Mouse (Mus musculus) heart, embryonic 13.5 days (tissue): Measurements from ENCODE around the gene Ghdc. TPM values are rescaled to one million over a fixed set of nuclear protein-coding genes. Genes with fewer than 3 reads are reported as not detected.

Experiments used
- ATAC-seq: fragments of 200-750 bp; cut with Nextera tagmentation; 2 replicates; pipeline ENCODE4 v1.8.0; 2017; ENCODE audit warnings: moderate TSS enrichment; ENCODE audit not compliant: insufficient number of reproducible peaks, low FRiP score, low TSS enrichment; ENCODE audit errors: extremely low read depth
- H3K27ac ChIP-seq: fragments of 300-500 bp; sonication (generic); replicated peaks from 2 replicates; pipeline ENCODE4 v1.5.1; 2015; ENCODE audit warnings: moderate library complexity, mild to moderate bottlenecking, inconsistent platforms
- H3K27me3 ChIP-seq: fragments of 300-500 bp; sonication (generic); replicated peaks from 2 replicates; pipeline ENCODE4 v1.6.1; 2015; ENCODE audit warnings: mild to moderate bottlenecking, inconsistent platforms
- H3K36me3 ChIP-seq: fragments of 300-500 bp; sonication (generic); 2 replicates; pipeline ENCODE4 v1.6.1; 2015; ENCODE audit warnings: mild to moderate bottlenecking, inconsistent platforms
- H3K4me1 ChIP-seq: fragments of 300-500 bp; sonication (generic); 2 replicates; pipeline ENCODE4 v1.6.1; 2015; ENCODE audit warnings: inconsistent platforms
- H3K4me2 ChIP-seq: fragments of 300-500 bp; sonication (generic); 2 replicates; pipeline ENCODE4 v1.6.1; 2015; ENCODE audit warnings: inconsistent platforms, mild to moderate bottlenecking, moderate library complexity
- H3K4me3 ChIP-seq: fragments of 300-500 bp; sonication (generic); 2 replicates; pipeline ENCODE4 v1.5.1; 2015; ENCODE audit warnings: moderate library complexity, mild to moderate bottlenecking, inconsistent platforms
- H3K9ac ChIP-seq: fragments of 300-500 bp; sonication (generic); 2 replicates; pipeline ENCODE4 v1.6.1; 2015; ENCODE audit warnings: inconsistent platforms, mild to moderate bottlenecking, moderate library complexity
- H3K9me3 ChIP-seq: fragments of 300-500 bp; sonication (generic); 2 replicates; pipeline ENCODE4 v1.6.1; 2016; ENCODE audit warnings: inconsistent platforms
- WGBS: fragments of 180-500 bp; shearing (Covaris S2); methylation state at CpG from one replicate; pipeline ENCODE4 v1.1.7; 2015; ENCODE audit warnings: mixed read lengths; 5-methylcytosine and 5-hydroxymethylcytosine counted together
- polyA plus RNA-seq: library from polyadenylated mRNA; unstranded; fragments of >200 nt; fragmentation: Nextera tagmentation; extraction: Ambion mirVana; gene quantifications from 2 replicates; pipeline ENCODE4 v1.2.1, GENCODE M21; 2015

Ghdc gene
- polyA plus RNA-seq, result 6.0 and 7.2 TPM in 2 replicates

DNA sequence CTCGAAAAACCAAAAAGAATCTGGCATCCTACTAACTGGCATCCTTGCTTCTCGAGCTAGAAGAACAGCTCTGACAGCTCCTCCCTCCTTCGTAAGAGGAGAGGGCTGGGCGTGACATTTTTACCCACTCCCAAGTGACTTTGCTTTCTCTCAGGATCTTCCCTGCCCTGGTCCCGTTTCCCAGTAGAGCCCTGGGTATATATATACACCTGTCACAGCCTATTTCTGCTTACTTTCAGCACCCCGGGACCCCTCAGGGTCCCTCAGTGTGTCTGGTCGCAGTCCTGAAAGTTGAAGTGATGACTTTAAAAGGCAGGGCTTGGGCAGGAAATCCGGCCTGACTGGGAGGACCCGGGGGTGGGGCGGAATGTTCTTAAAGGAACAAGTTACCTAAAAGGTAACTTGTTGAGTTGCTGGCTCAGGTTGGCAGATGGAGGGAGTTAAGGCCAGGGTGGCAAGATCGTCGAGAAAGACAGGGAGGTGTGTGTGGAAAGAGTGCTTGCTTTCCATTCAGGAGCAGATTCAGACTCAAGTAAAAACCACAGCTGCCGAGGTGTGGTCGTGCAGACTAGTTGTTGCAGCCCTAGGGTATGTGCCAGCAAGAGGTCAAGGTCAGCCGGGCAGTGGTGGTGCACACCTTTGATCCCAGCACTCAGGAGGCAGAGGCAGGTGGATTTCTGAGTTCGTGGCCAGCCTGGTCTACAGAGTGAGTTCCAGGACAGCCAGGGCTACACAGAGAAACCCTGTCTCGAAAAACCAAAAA lies at the start of gene Ghdc:
Ghdc (minus strand) TSS at position 312 of the 763 bp plus-strand sequence.
- H3K4me3 ChIP-seq, result peak within 1 kb of the TSS; percentile 77
- H3K4me1 ChIP-seq, result peaks cover 7% of the 10 kb centered on the region
- peak within 1 kb of the TSS; percentile 76 for H3K4me2 ChIP-seq
- 0 out of 2 replicates have a peak, but pooled peaks have one; percentile 14 for ATAC-seq
- WGBS, result 14% methylated on average over 17 of the region's 17 CpGs
- H3K27ac ChIP-seq, result peak within 1 kb of the TSS; percentile 60
- no peaks in the 10 kb centered on the region for H3K9me3 ChIP-seq
- H3K36me3 ChIP-seq, result peaks cover 5% of the 10 kb centered on the region; the same call in 1 of the 2 replicates
- peak within 1 kb of the TSS; percentile 84 for H3K9ac ChIP-seq
- H3K27me3 ChIP-seq, result no peaks in the 10 kb centered on the region

DNA sequence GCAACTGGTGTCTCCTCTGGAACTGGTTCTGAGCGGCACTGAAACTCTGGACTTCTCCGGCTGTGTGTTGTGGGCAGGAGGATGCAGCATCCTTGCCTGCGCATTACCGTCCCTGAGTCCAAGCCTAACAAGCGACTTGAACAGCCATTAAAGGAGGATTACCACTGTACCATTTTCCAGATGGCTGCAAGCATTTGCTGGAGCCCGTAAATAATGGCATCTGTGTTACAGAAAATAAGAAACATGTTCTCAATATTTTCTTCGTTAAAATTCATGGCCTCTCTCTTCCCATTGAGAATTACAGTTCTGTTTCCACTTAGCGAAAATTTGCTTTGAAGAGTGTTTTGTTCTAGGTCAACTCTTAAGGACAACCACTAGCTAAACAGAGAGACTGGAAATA lies 49.3 kb upstream of the Ghdc start:
- no peak for ATAC-seq
- Histone ChIP-seq H3K4me3 (no peak overlapping the region), H3K9me3 (no peaks in the 10 kb centered on the region), H3K36me3 (no peaks in the 10 kb centered on the region), H3K4me1 (peaks cover 96% of the 10 kb centered on the region), H3K9ac (no peak overlapping the region), H3K27me3 (no peaks in the 10 kb centered on the region), H3K27ac (0 out of 2 replicates have a peak overlapping the region, but pooled peaks have one; percentile 5), H3K4me2 (no peak overlapping the region)
- WGBS, result 86% methylated on average over 8 of the region's 8 CpGs

DNA sequence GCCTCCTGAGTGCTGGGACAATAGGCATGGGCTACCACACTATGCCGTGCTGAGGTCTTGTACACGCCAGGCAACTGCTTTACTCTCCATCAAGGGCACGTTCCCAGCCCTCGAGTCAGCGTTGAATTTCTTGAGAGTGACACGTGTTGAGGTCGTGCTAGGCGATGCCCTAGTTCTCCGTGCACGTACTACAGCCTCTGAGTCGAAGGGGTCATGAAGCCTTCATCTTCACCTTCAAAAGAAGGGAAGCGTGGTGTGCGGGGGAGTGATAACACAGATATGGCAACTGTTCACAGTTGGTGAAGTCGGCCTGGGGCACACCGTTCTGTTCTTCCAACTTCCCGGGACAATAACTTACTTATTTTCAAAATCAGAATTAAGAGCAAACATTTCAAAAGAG lies 48.9 kb upstream of the Ghdc start:
- Histone ChIP-seq H3K4me3 (no peak overlapping the region), H3K4me2 (no peak overlapping the region), H3K27me3 (no peaks in the 10 kb centered on the region), H3K9me3 (no peaks in the 10 kb centered on the region), H3K9ac (no peak overlapping the region; the same call in 1 of the 2 replicates), H3K36me3 (no peaks in the 10 kb centered on the region), H3K4me1 (peaks cover 96% of the 10 kb centered on the region), H3K27ac (0 out of 2 replicates have a peak overlapping the region, but pooled peaks have one; percentile 5)
- no peak for ATAC-seq
- WGBS, result 47% methylated on average over 16 of the region's 16 CpGs

DNA sequence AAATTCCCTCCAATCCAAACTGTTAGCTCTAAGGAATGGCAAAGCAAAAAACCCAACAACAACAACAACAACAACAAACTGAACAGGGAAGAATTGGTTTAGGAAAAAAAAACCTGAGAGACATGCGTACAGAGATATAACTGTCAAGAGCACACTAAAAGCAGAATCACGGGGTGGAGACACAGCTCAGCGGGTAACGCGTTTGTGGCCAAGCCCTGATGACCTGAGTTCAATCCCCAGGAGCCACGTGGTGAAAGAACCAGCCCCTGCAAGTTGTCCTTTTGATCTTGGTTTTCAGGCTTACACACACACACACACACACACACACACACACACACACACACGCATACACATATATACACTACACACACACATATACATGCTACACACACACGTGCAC lies 48.3 kb upstream of the Ghdc start:
- 77% methylated on average over 8 of the region's 8 CpGs for WGBS
- no peak overlapping the region for H3K27ac ChIP-seq
- peaks cover 96% of the 10 kb centered on the region for H3K4me1 ChIP-seq
- no peaks in the 10 kb centered on the region for H3K9me3 ChIP-seq
- no peak overlapping the region for H3K9ac ChIP-seq
- H3K36me3 ChIP-seq, result no peaks in the 10 kb centered on the region
- H3K4me2 ChIP-seq, result no peak overlapping the region
- ATAC-seq, result no peak
- H3K4me3 ChIP-seq, result no peak overlapping the region
- no peaks in the 10 kb centered on the region for H3K27me3 ChIP-seq

DNA sequence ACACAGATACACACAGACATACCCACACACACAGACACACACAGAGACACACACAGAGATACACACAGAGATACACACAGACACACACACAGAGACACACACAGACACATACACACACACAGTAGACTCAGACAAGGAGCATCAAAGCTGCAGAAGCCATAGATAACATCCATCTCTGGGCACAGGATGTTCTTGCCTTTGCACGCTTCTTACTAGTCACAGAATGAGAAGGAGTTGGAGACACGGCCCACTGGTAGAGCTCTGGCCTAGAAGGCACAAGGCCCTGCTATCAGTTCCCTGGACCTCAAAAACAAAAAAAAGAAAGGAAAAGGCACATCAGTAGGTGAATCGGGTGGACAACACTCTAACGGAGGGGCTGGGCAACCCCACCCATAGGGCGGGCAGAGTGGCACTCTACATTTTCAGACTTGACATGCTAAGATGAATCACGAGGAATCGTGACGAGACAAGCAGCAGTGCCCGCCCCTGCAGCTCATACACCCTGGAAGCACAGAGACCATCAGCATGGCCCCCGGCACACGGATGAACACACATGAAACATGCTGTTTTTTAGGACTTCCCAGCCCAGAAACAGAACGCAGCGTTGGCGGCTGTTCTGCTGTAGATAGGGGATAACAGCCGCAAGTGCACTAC lies 47.7 kb upstream of the Ghdc start:
- H3K4me1 ChIP-seq, result peaks cover 92% of the 10 kb centered on the region
- H3K27ac ChIP-seq, result no peak overlapping the region
- no peaks in the 10 kb centered on the region for H3K9me3 ChIP-seq
- H3K9ac ChIP-seq, result no peak overlapping the region
- no peaks in the 10 kb centered on the region for H3K27me3 ChIP-seq
- no peak overlapping the region for H3K4me2 ChIP-seq
- 86% methylated on average over 15 of the region's 15 CpGs for WGBS
- H3K36me3 ChIP-seq, result no peaks in the 10 kb centered on the region
- ATAC-seq, result no peak
- no peak overlapping the region for H3K4me3 ChIP-seq

DNA sequence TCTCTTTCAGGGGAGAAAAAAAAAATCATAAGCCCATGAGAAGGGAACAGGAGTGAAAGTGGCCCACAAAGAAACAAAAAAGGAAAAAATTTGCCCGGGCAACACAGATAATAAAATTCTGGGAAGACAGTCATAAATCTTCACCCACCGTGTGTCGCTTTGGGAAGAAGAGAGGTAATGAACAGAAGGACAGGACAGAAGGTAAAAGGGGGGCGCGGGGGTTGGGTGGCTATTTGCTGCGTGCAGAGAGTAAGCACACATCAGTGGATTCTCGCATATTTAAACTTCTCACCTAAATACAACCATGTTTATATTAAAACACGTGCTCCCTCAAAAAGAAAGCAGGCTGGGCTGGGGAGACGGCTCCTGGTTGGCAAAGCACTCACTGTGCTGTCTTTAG lies 46.6 kb upstream of the Ghdc start:
- WGBS, result 86% methylated on average over 9 of the region's 9 CpGs
- Histone ChIP-seq H3K27ac (no peak overlapping the region), H3K4me3 (no peak overlapping the region), H3K9me3 (no peaks in the 10 kb centered on the region), H3K4me1 (peaks cover 81% of the 10 kb centered on the region), H3K4me2 (no peak overlapping the region), H3K9ac (no peak overlapping the region), H3K36me3 (peaks cover under 1% of the 10 kb centered on the region), H3K27me3 (no peaks in the 10 kb centered on the region)
- ATAC-seq, result no peak

DNA sequence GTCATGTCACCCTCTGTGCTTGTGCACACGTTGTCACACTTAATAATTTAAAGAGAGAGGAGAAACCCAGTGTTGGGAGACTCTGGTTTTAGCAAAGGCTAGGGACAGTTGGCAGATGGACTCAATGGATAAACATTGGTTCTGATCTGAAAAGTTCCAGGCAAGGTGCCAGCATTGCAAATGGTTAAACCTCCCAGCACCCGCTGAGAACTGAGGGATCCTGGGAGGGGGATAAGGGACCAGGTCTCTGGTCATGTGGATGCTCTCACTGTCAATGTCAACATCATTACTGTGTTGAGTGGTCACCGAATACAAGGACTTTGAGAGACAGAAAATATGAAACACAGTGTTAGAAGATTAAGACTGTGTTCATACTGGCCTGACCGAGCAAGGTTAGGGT lies 46.0 kb upstream of the Ghdc start:
- Histone ChIP-seq H3K27ac (0 out of 2 replicates have a peak overlapping the region, but pooled peaks have one; percentile 20), H3K4me2 (no peak overlapping the region), H3K4me1 (peaks cover 75% of the 10 kb centered on the region), H3K9ac (no peak overlapping the region), H3K27me3 (no peaks in the 10 kb centered on the region), H3K4me3 (no peak overlapping the region), H3K9me3 (no peaks in the 10 kb centered on the region), H3K36me3 (peaks cover 5% of the 10 kb centered on the region)
- no peak for ATAC-seq
- 53% methylated on average over 4 of the region's 4 CpGs for WGBS

DNA sequence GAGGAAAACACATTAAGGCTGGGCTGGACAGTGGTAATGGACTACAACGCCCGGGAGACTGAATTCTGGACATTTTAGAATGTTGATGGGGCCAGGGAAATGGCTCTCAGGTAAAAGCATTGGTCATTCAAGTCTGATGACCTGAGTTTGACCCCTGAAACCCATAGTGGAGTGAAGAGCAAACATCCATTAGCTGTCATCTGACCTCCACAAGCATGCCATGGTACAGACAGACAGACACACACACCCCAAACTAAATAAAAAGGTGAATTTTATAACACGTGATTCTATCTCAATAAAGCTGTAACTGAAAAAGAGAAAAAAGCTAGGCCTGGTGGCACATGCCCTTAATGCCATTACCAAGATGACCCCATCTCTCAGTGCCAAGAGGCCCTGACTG lies 45.6 kb upstream of the Ghdc start:
- no peak for ATAC-seq
- H3K27ac ChIP-seq, result peak overlapping the region; percentile 42; the same call in 1 of the 2 replicates
- no peaks in the 10 kb centered on the region for H3K27me3 ChIP-seq
- H3K9me3 ChIP-seq, result no peaks in the 10 kb centered on the region; the same call in 1 of the 2 replicates
- WGBS, result 71% methylated on average over 3 of the region's 3 CpGs
- no peak overlapping the region for H3K9ac ChIP-seq
- H3K36me3 ChIP-seq, result peaks cover 8% of the 10 kb centered on the region
- no peak overlapping the region for H3K4me3 ChIP-seq
- peaks cover 71% of the 10 kb centered on the region for H3K4me1 ChIP-seq
- H3K4me2 ChIP-seq, result no peak overlapping the region

DNA sequence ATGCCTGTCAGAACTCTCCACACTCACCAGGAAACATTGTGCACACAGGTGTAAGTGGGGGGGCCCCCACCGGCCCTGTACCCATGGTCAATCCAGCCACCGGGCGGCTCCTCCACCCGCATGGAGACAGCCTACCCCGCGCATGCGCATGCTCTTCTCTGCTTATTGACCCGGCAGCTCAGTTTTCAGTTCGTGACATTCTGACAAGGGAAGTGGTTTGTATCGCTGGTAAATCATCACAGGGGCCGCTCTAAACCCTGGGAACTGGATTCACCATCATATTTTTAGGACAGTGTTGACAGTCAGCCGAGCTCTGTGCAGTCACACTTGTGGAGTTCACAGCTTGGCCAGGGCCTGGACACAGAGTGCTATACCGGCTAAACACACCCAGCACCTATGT lies 43.7 kb upstream of the Ghdc start:
- ATAC-seq, result peak; percentile 39; the same call in 1 of the 2 replicates
- Histone ChIP-seq H3K27me3 (no peaks in the 10 kb centered on the region), H3K9ac (peak overlapping the region; percentile 69), H3K36me3 (peaks cover 12% of the 10 kb centered on the region), H3K4me1 (peaks cover 67% of the 10 kb centered on the region), H3K9me3 (no peaks in the 10 kb centered on the region; the same call in 1 of the 2 replicates), H3K4me3 (peak overlapping the region; percentile 37), H3K4me2 (peak overlapping the region; percentile 62), H3K27ac (peak overlapping the region; percentile 78)
- WGBS, result 31% methylated on average over 13 of the region's 13 CpGs

DNA sequence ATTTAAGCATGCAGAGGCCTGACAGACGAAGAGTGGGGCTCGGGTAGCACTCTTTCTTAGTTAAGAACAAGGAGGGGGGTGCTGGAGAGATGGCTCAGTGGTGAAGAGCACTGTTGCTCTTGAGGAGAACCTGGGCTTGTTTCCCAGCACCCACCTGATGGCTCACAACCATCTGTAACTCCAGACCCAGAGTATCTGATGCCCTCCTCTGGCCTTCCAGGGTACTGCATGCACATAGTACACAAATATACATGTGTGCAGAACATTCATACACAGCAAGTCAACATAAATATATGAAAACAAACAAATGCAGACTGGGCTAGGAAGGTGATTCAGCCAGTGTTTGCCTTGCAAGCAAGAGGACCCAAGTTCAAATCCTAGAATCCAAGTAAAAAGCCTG lies 40.4 kb upstream of the Ghdc start:
- Histone ChIP-seq H3K4me1 (peaks cover 54% of the 10 kb centered on the region), H3K27me3 (no peaks in the 10 kb centered on the region), H3K4me2 (peak overlapping the region; percentile 29), H3K27ac (peak overlapping the region; percentile 83), H3K4me3 (no peak overlapping the region), H3K9me3 (no peaks in the 10 kb centered on the region; the same call in 1 of the 2 replicates), H3K36me3 (peaks cover 25% of the 10 kb centered on the region), H3K9ac (no peak overlapping the region; the same call in 1 of the 2 replicates)
- no peak for ATAC-seq
- WGBS, result 78% methylated on average over 2 of the region's 2 CpGs

DNA sequence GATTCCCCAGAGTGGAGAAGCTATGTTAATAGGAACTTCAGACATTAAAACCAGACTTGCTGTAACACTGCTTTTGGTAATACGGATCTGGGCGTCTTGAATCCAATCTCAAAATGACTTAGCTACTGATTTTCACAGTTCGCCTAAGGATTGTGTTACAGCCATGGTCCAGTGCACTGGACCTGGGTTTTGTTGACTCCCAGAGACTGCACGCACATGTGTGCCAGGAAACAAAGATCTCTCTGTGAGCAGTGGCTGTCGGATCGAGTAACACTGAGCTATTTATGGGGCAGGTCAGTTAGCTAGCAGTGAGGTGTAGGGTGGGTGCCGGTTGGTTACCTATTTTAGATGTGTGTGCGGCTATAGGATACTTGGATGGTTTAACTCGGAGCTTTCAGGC lies 39.8 kb upstream of the Ghdc start:
- ATAC-seq, result no peak
- H3K9ac ChIP-seq, result no peak overlapping the region
- H3K4me1 ChIP-seq, result peaks cover 54% of the 10 kb centered on the region
- H3K4me2 ChIP-seq, result peak overlapping the region; percentile 29
- 44% methylated on average over 9 of the region's 9 CpGs for WGBS
- peak overlapping the region; percentile 83 for H3K27ac ChIP-seq
- peaks cover 28% of the 10 kb centered on the region for H3K36me3 ChIP-seq
- no peaks in the 10 kb centered on the region; the same call in 1 of the 2 replicates for H3K9me3 ChIP-seq
- no peaks in the 10 kb centered on the region for H3K27me3 ChIP-seq
- H3K4me3 ChIP-seq, result no peak overlapping the region
